Mouse (Mus musculus) G1E (cell line): ENCODE results near the gene Gm27021.

Source experiments
- CTCF ChIP-seq: IDR thresholded peaks from 2 replicates; pipeline ENCODE4 v1.5.1; 2012; ENCODE audit warnings: low read depth, low read length, inconsistent platforms, mixed read lengths
- GATA1 ChIP-seq: IDR thresholded peaks from 2 replicates; pipeline ENCODE4 v1.6.1; 2012; ENCODE audit warnings: borderline replicate concordance, low read length, inconsistent platforms, mixed read lengths
- GATA2 ChIP-seq: IDR thresholded peaks from 2 replicates; pipeline ENCODE4 v1.6.1; 2012; ENCODE audit warnings: low read depth, low read length, inconsistent platforms, borderline replicate concordance
- POLR2AphosphoS5 ChIP-seq: IDR thresholded peaks from 2 replicates; pipeline ENCODE4 v1.6.1; 2012; ENCODE audit warnings: low read depth, low read length, inconsistent platforms; ENCODE audit not compliant: insufficient replicate concordance
- TAL1 ChIP-seq: conservative IDR thresholded peaks from 2 replicates; pipeline ENCODE4 v1.6.1; 2012; ENCODE audit warnings: low read depth, low read length, inconsistent platforms, mixed read lengths

- TF ChIP-seq CTCF, result no peak
- TF ChIP-seq GATA1, result no peak
- TF ChIP-seq POLR2AphosphoS5, result no peak
- TF ChIP-seq TAL1, result no peak
- TF ChIP-seq GATA2, result no peak
Measured at GRCm38 (mm10) chr8:120614491-120614890, 53.4 kb downstream of the Gm27021 start.
